Mouse (Mus musculus) retina, adult 2 months (tissue): ENCODE data around the gene Pla2g2c.

Experiments used
- DNase-seq: peaks from one replicate; pipeline ENCODE4 v3.0.0-alpha.2; 2012; ENCODE audit warnings: low read depth, low spot score

The Pla2g2c gene

GRCm38 (mm10) chr4:138724354-138725126 is at the start of gene Pla2g2c:
Gene Pla2g2c (plus strand): TSS chr4:138724792.
- no peak for DNase-seq

- DNase-seq, result no peak
Measured at GRCm38 (mm10) chr4:138676480-138676879, 48.1 kb upstream of the Pla2g2c start.

- no peak for DNase-seq
Measured at GRCm38 (mm10) chr4:138677579-138677978, 47.0 kb upstream of the Pla2g2c start.

GRCm38 (mm10) chr4:138680124-138680523 is 44.5 kb upstream of the Pla2g2c start:
- DNase-seq, result no peak

GRCm38 (mm10) chr4:138682760-138683159 is 41.8 kb upstream of the Pla2g2c start:
- DNase-seq, result no peak

- DNase-seq, result no peak
Measured at GRCm38 (mm10) chr4:138685813-138686212, 38.8 kb upstream of the Pla2g2c start.

- no peak for DNase-seq
Measured at GRCm38 (mm10) chr4:138689094-138689512, 35.5 kb upstream of the Pla2g2c start.

- DNase-seq, result no peak
Measured at GRCm38 (mm10) chr4:138690561-138690960, 34.0 kb upstream of the Pla2g2c start.

GRCm38 (mm10) chr4:138691443-138692181 is 33.0 kb upstream of the Pla2g2c start:
- DNase-seq, result no peak

GRCm38 (mm10) chr4:138693043-138693692 is 31.4 kb upstream of the Pla2g2c start:
- no peak for DNase-seq

GRCm38 (mm10) chr4:138696720-138697119 is 27.9 kb upstream of the Pla2g2c start:
- DNase-seq, result no peak

- DNase-seq, result no peak
Measured at GRCm38 (mm10) chr4:138697166-138697860, 27.3 kb upstream of the Pla2g2c start.

- no peak for DNase-seq
Measured at GRCm38 (mm10) chr4:138698296-138698695, 26.3 kb upstream of the Pla2g2c start.

- DNase-seq, result peak; percentile 61
Measured at GRCm38 (mm10) chr4:138700184-138700982, 24.2 kb upstream of the Pla2g2c start.

GRCm38 (mm10) chr4:138701111-138701510 is 23.5 kb upstream of the Pla2g2c start:
- DNase-seq, result no peak

GRCm38 (mm10) chr4:138702031-138702430 is 22.6 kb upstream of the Pla2g2c start:
- no peak for DNase-seq

- DNase-seq, result no peak
Measured at GRCm38 (mm10) chr4:138702528-138702927, 22.1 kb upstream of the Pla2g2c start.

- no peak for DNase-seq
Measured at GRCm38 (mm10) chr4:138703591-138703990, 21.0 kb upstream of the Pla2g2c start.

GRCm38 (mm10) chr4:138704169-138704568 is 20.4 kb upstream of the Pla2g2c start:
- DNase-seq, result no peak

GRCm38 (mm10) chr4:138706620-138707019 is 18.0 kb upstream of the Pla2g2c start:
- DNase-seq, result no peak

GRCm38 (mm10) chr4:138708636-138709035 is 16.0 kb upstream of the Pla2g2c start:
- no peak for DNase-seq
